Mouse (Mus musculus): ENCODE results near the gene Gm49358. TPM values are rescaled to one million over a fixed set of nuclear protein-coding genes. Genes with fewer than 3 reads are reported as not detected.

Gm49358 gene
- polyA plus RNA-seq, 1 experiment from 2014 or later: not detected

DNA sequence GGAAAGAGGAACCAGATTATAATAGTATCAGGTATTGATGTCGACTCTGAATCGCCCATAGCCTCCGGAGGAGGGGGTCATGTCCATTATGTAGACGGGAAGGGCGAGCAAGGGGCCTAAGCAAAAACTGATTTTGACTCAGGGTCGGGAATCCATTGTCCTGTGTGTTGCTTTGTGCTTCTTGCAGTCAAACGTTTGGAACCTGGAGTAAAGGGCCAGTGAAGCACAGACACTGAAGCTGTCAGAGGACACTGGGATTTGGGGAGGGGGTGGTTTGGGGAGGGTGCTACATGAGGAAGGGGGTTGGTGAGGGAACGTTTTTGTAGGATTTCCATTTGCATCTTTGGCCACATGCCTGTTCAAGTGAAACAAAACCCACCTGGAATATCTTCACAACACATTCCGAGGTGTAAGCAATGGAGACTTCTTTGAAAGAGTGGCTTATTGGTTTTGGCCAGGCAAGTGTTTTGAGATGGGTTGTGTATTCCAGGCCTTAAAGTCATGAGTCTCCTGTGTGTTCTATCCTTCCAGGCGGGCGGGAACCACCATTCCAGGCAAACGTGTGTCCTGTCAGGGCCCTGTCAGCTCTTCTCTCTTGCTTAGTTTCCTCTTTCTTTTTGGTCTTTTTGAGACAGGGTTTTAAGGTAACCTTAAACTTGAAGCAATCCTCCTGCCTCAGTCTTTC, 16.2 kb downstream of the Gm49358 start:
- no peak overlapping the region for H3K27ac ChIP-seq
- WGBS: 21% methylated on average over 12 of the region's 12 CpGs

GRCm38 (mm10) chr10:86781641-86782040, 17.9 kb downstream of the Gm49358 start:
- ATAC-seq (replicated peaks; ENCODE audit: low FRiP score, low read depth): no peak
- no peak overlapping the region for H3K27ac ChIP-seq
- DNase-seq (ENCODE audit: low spot score): no peak
- H3K36me3 ChIP-seq (ENCODE audit: insufficient read depth, low read length): no peaks in the 10 kb centered on the region
- H3K4me1 ChIP-seq (replicated peaks; ENCODE audit: insufficient read depth, low read length): peaks cover 6% of the 10 kb centered on the region; the same call in 1 of the 2 replicates
- WGBS: 50% methylated on average over 5 of the region's 5 CpGs
- H3K9me3 ChIP-seq (replicated peaks; ENCODE audit: low read length): no peaks in the 10 kb centered on the region
- TF ChIP-seq CTCF (IDR thresholded peaks at IDR 0.05; ENCODE audit: low read depth): no peak
- H3K27me3 ChIP-seq (ENCODE audit: insufficient read depth, low read length): no peaks in the 10 kb centered on the region
- H3K9ac ChIP-seq (ENCODE audit: low read depth, low read length): no peak overlapping the region
- H3K4me3 ChIP-seq (replicated peaks; ENCODE audit: low read depth, low read length): no peak overlapping the region
- no peak overlapping the region for H3K4me2 ChIP-seq (ENCODE audit: low read length)

More for the DNA sequence above, 16.2 kb downstream of the Gm49358 start:
- Histone ChIP-seq H3K27me3 (ENCODE audit: insufficient read depth, low read length) (no peaks in the 10 kb centered on the region), H3K4me2 (ENCODE audit: low read length) (peak overlapping the region; percentile 99), H3K4me1 (replicated peaks; ENCODE audit: insufficient read depth, low read length) (peaks cover 6% of the 10 kb centered on the region; the same call in 1 of the 2 replicates), H3K36me3 (ENCODE audit: insufficient read depth, low read length) (no peaks in the 10 kb centered on the region), H3K9ac (ENCODE audit: low read depth, low read length) (peak overlapping the region; percentile 73; the same call in 1 of the 2 replicates), H3K4me3 (replicated peaks; ENCODE audit: low read depth, low read length) (peak overlapping the region; percentile 65), H3K9me3 (replicated peaks; ENCODE audit: low read length) (no peaks in the 10 kb centered on the region)
- TF ChIP-seq CTCF (IDR thresholded peaks at IDR 0.05; ENCODE audit: low read depth): no peak
- ATAC-seq (replicated peaks; ENCODE audit: low FRiP score, low read depth) (no peak), DNase-seq (ENCODE audit: low spot score) (no peak)

GRCm38 (mm10) chr10:86782656-86783055, 18.9 kb downstream of the Gm49358 start:
- ATAC-seq (replicated peaks; ENCODE audit: low FRiP score, low read depth): no peak
- 80% methylated on average over 5 of the region's 5 CpGs for WGBS
- no peak for TF ChIP-seq CTCF (IDR thresholded peaks at IDR 0.05; ENCODE audit: low read depth)

GRCm38 (mm10) chr10:86783561-86783960, 19.8 kb downstream of the Gm49358 start:
- Histone ChIP-seq H3K27ac (no peak overlapping the region), H3K9me3 (replicated peaks; ENCODE audit: low read length) (no peaks in the 10 kb centered on the region), H3K36me3 (ENCODE audit: insufficient read depth, low read length) (no peaks in the 10 kb centered on the region), H3K4me1 (replicated peaks; ENCODE audit: insufficient read depth, low read length) (no peaks in the 10 kb centered on the region; the same call in 1 of the 2 replicates), H3K4me2 (ENCODE audit: low read length) (no peak overlapping the region), H3K27me3 (ENCODE audit: insufficient read depth, low read length) (no peaks in the 10 kb centered on the region), H3K9ac (ENCODE audit: low read depth, low read length) (no peak overlapping the region), H3K4me3 (replicated peaks; ENCODE audit: low read depth, low read length) (no peak overlapping the region)
- 76% methylated on average over 5 of the region's 5 CpGs for WGBS
- TF ChIP-seq CTCF (IDR thresholded peaks at IDR 0.05; ENCODE audit: low read depth): no peak
- no peak for ATAC-seq (replicated peaks; ENCODE audit: low FRiP score, low read depth)
- no peak for DNase-seq (ENCODE audit: low spot score)

More at GRCm38 (mm10) chr10:86782656-86783055, 18.9 kb downstream of the Gm49358 start:
- H3K4me2 ChIP-seq (ENCODE audit: low read length): no peak overlapping the region
- DNase-seq (ENCODE audit: low spot score): no peak
- no peak overlapping the region for H3K27ac ChIP-seq
- H3K27me3 ChIP-seq (ENCODE audit: insufficient read depth, low read length): no peaks in the 10 kb centered on the region
- H3K36me3 ChIP-seq (ENCODE audit: insufficient read depth, low read length): no peaks in the 10 kb centered on the region
- H3K4me1 ChIP-seq (replicated peaks; ENCODE audit: insufficient read depth, low read length): peaks cover 6% of the 10 kb centered on the region; the same call in 1 of the 2 replicates
- no peak overlapping the region for H3K9ac ChIP-seq (ENCODE audit: low read depth, low read length)
- no peaks in the 10 kb centered on the region for H3K9me3 ChIP-seq (replicated peaks; ENCODE audit: low read length)
- no peak overlapping the region for H3K4me3 ChIP-seq (replicated peaks; ENCODE audit: low read depth, low read length)

DNA sequence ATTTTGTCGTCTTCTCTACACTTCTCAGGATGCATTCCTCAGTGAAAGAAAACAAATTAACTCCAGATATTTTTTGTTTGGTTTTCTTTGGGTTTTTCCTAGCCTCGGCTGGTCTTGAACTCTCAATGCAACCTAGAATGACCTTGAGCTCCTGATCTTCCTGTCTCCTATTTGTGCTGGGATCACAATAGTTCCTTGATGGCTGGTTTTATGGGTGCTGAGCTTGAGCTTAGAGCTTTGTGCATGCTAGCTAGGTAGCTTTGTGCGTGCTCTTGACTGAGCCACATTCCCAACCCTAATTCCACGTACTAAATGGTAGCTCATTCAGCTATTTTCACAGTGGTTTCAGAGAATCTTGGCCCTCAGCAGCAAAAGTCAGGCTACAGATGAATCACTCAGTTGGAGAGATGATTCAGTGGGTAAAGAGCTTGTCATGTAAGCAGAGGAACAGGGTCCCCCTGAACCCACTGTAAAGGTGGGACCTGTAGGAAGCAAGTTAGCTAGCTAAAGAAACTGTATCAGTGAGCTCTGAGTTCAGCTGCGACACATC, 20.4 kb downstream of the Gm49358 start:
- TF ChIP-seq CTCF (IDR thresholded peaks at IDR 0.05; ENCODE audit: low read depth): no peak
- DNase-seq (ENCODE audit: low spot score) (no peak), ATAC-seq (replicated peaks; ENCODE audit: low FRiP score, low read depth) (no peak)
- H3K4me2 ChIP-seq (ENCODE audit: low read length): no peak overlapping the region
- H3K27me3 ChIP-seq (ENCODE audit: insufficient read depth, low read length): no peaks in the 10 kb centered on the region
- no peak overlapping the region for H3K4me3 ChIP-seq (replicated peaks; ENCODE audit: low read depth, low read length)
- H3K9me3 ChIP-seq (replicated peaks; ENCODE audit: low read length): no peaks in the 10 kb centered on the region
- no peak overlapping the region for H3K27ac ChIP-seq
- no peaks in the 10 kb centered on the region; the same call in 1 of the 2 replicates for H3K4me1 ChIP-seq (replicated peaks; ENCODE audit: insufficient read depth, low read length)
- no peaks in the 10 kb centered on the region for H3K36me3 ChIP-seq (ENCODE audit: insufficient read depth, low read length)
- WGBS: 86% methylated on average over 5 of the region's 5 CpGs
- H3K9ac ChIP-seq (ENCODE audit: low read depth, low read length): no peak overlapping the region

DNA sequence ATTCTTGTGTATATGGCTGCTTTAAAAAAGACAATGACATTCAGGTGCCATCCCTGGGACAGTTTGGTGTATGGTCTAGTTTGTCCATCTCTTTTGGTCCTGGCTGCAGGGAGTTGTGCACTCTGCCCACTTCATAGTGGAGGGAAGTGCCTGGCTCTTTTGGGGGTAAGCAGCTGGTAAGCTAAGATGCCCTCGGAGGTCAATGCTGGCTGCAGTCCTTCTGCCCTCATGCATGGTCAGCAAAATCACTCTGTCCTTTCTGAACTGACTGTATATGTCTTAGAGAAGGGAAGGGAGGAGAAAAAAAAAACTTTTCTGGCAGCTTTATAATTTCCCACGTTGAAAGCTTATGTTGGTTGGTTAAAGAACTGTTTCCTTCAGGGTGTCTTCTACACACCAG, 21.6 kb downstream of the Gm49358 start:
- Histone ChIP-seq H3K4me3 (replicated peaks; ENCODE audit: low read depth, low read length) (no peak overlapping the region), H3K36me3 (ENCODE audit: insufficient read depth, low read length) (no peaks in the 10 kb centered on the region), H3K4me2 (ENCODE audit: low read length) (no peak overlapping the region), H3K9me3 (replicated peaks; ENCODE audit: low read length) (no peaks in the 10 kb centered on the region), H3K27me3 (ENCODE audit: insufficient read depth, low read length) (no peaks in the 10 kb centered on the region), H3K9ac (ENCODE audit: low read depth, low read length) (no peak overlapping the region), H3K4me1 (replicated peaks; ENCODE audit: insufficient read depth, low read length) (no peaks in the 10 kb centered on the region), H3K27ac (no peak overlapping the region)
- DNase-seq (ENCODE audit: low spot score): no peak
- 56% methylated on average over 2 of the region's 2 CpGs for WGBS
- TF ChIP-seq CTCF (IDR thresholded peaks at IDR 0.05; ENCODE audit: low read depth): no peak
- no peak for ATAC-seq (replicated peaks; ENCODE audit: low FRiP score, low read depth)

All from kidney, postnatal 0 days (tissue).